Mouse (Mus musculus): Measurements from ENCODE around the gene Olfr305.
"Not testable (repeated sequence)": the region's sequence is repeated elsewhere in the genome, so short reads cannot be mapped to it uniquely, and the experiment has no call there.

Gene Olfr305

GRCm38 (mm10) chr7:86366828-86367227, at the start of gene Olfr305:
Gene Olfr305 (minus strand): TSS chr7:86366928.
- no peak for DNase-seq (ENCODE audit: extremely low read depth, low read depth, low spot score)

- no peak for DNase-seq (ENCODE audit: extremely low read depth, low read depth, low spot score)
These were observed 36.8 kb upstream of the Olfr305 start, which contains the start of gene Olfr301 for GRCm38 (mm10) chr7:86403546-86403945. Gene Olfr301 (plus strand): TSS chr7:86403846.

- no peak for DNase-seq (ENCODE audit: extremely low read depth, low read depth, low spot score)
These were observed 31.0 kb upstream of the Olfr305 start, which contains the start of gene Olfr303 for GRCm38 (mm10) chr7:86397689-86398088. Gene Olfr303 (minus strand): TSS chr7:86397789.

- DNase-seq (ENCODE audit: extremely low read depth, low read depth, low spot score), result no peak
These were observed 19.8 kb upstream of the Olfr305 start, which contains the start of gene Olfr304 for GRCm38 (mm10) chr7:86386558-86386957. Gene Olfr304 (minus strand): TSS chr7:86386658.

- no peak for DNase-seq (ENCODE audit: extremely low read depth, low read depth, low spot score)
These were observed 19.0 kb upstream of the Olfr305 start for GRCm38 (mm10) chr7:86385769-86386168.

GRCm38 (mm10) chr7:86346296-86346695, 20.4 kb downstream of the Olfr305 start:
- DNase-seq (ENCODE audit: extremely low read depth, low read depth, low spot score), result not testable (repeated sequence)

GRCm38 (mm10) chr7:86344253-86344652, 22.5 kb downstream of the Olfr305 start:
- no peak for DNase-seq (ENCODE audit: extremely low read depth, low read depth, low spot score)

GRCm38 (mm10) chr7:86342881-86343565, 23.7 kb downstream of the Olfr305 start:
- DNase-seq (ENCODE audit: extremely low read depth, low read depth, low spot score), result no peak

GRCm38 (mm10) chr7:86337486-86337885, 29.2 kb downstream of the Olfr305 start, which contains the start of gene Olfr307:
Gene Olfr307 (minus strand): TSS chr7:86337586.
- no peak for DNase-seq (ENCODE audit: extremely low read depth, low read depth, low spot score)

- no peak for DNase-seq (ENCODE audit: extremely low read depth, low read depth, low spot score)
These were observed 41.2 kb downstream of the Olfr305 start, which contains the start of gene Olfr308 for GRCm38 (mm10) chr7:86325530-86325929. Gene Olfr308 (minus strand): TSS chr7:86325630.

GRCm38 (mm10) chr7:86321323-86321722, 45.4 kb downstream of the Olfr305 start:
- no peak for DNase-seq (ENCODE audit: extremely low read depth, low read depth, low spot score)

GRCm38 (mm10) chr7:86313608-86314007, 53.1 kb downstream of the Olfr305 start, which contains the start of gene Olfr309:
Gene Olfr309 (minus strand): TSS chr7:86313708.
- DNase-seq (ENCODE audit: extremely low read depth, low read depth, low spot score), result no peak
